Mouse (Mus musculus): ENCODE data around the gene Ocln. TPM values are rescaled to one million over a fixed set of nuclear protein-coding genes. Genes with fewer than 3 reads are reported as not detected.
"Not testable (repeated sequence)": the region's sequence is repeated elsewhere in the genome, so short reads cannot be mapped to it uniquely, and the experiment has no call there.

Ocln gene
- polyA plus RNA-seq, 1 experiment from 2014 or later, result 44.5 TPM

DNA sequence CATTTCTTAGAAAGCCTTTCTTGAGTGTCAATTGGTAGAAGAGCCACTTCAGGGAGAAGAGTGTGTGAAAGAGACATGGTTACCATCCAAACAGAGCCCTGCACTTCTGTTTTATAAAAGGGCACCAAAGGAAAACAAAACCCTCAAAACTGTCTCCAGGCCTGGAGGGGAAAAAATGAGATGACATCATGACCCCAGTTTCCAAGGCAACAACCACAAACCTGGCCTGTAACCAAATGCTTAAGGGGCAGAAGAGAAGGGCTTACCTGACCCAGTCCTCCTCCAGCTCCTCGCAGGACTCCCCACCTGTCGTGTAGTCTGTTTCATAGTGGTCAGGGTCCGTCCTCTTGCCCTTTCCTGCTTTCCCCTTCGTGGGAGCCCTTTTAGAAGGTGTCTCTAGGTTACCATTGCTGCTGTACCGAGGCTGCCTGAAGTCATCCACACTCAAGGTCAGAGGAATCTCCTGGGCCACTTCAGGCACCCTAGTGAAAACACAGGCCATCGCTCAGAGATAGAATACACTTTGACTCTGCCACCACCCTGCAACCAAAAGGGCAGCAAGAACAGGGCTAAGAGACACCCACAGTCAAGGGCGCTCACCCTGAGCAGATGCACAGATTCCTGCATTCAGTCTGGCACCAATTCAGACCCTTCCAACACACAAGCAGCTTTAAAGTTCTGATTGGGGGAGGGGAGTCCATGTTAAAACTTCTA lies 41.2 kb downstream of the Ocln start:
- ATAC-seq, result no peak
- Histone ChIP-seq H3K4me3 (ENCODE audit: low read depth, low read length) (no peak overlapping the region), H3K36me3 (ENCODE audit: control insufficient read depth, insufficient read depth) (peaks cover 8% of the 10 kb centered on the region; the same call in 1 of the 2 replicates), H3K9ac (ENCODE audit: low read depth, low read length) (no peak overlapping the region), H3K9me3 (ENCODE audit: control insufficient read depth) (no peaks in the 10 kb centered on the region), H3K4me1 (replicated peaks; ENCODE audit: control insufficient read depth, insufficient read depth, low read length) (0 out of 2 replicates have a peak, but pooled peaks cover 3% of the 10 kb centered on the region), H3K4me2 (replicated peaks; ENCODE audit: low read depth) (no peak overlapping the region), H3K27me3 (replicated peaks; ENCODE audit: control insufficient read depth, insufficient read depth, low read length) (no peaks in the 10 kb centered on the region), H3K27ac (ENCODE audit: low read depth, low read length) (no peak overlapping the region)
- 76% methylated on average over 7 of the region's 7 CpGs for WGBS
- TF ChIP-seq CTCF (IDR thresholded peaks at IDR 0.05; ENCODE audit: low read depth), result no peak

DNA sequence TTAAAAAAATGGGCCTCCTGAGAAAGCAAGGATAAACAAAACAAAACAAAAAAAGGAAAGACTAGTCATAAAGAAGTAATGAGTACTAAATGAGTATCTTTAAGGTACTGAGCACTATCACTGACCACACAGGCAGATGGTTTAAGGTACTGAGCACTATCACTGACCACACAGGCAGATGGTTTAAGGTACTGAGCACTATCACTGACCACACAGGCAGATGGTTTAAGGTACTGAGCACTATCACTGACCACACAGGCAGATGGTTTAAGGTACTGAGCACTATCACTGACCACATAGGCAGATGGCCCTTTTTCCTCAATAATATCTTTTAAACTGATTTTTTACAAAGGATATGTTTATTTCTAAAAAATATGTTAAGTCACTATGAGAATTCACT lies 52.9 kb downstream of the Ocln start:
- not testable (repeated sequence) for H3K9ac ChIP-seq (ENCODE audit: low read depth, low read length); ATAC-seq; H3K36me3 ChIP-seq (ENCODE audit: control insufficient read depth, insufficient read depth); H3K4me2 ChIP-seq (replicated peaks; ENCODE audit: low read depth); H3K9me3 ChIP-seq (ENCODE audit: control insufficient read depth); H3K4me3 ChIP-seq (ENCODE audit: low read depth, low read length); H3K27ac ChIP-seq (ENCODE audit: low read depth, low read length); H3K27me3 ChIP-seq (replicated peaks; ENCODE audit: control insufficient read depth, insufficient read depth, low read length); H3K4me1 ChIP-seq (replicated peaks; ENCODE audit: control insufficient read depth, insufficient read depth, low read length)

DNA sequence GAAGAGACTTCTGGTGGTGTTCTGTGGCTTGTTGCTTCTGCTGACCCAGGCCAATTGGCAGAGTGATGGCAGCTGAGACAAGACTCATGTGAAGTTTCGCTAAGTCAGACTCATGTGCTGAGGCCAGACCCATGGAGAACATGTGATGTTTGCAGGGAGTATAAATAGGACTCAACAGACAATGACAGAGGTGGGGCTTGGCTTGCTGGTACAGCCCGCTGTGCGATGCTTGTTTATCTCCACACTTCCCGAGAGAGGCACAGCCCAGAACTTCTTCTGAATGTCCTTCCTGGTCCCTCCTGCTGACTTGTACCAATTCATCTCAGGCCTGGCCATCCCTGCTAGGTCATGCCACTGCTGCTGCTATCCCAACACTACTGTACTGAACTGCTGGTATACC lies 57.2 kb downstream of the Ocln start:
- Histone ChIP-seq H3K27me3 (replicated peaks; ENCODE audit: control insufficient read depth, insufficient read depth, low read length) (no peaks in the 10 kb centered on the region), H3K9me3 (ENCODE audit: control insufficient read depth) (no peaks in the 10 kb centered on the region), H3K4me1 (replicated peaks; ENCODE audit: control insufficient read depth, insufficient read depth, low read length) (no peaks in the 10 kb centered on the region; the same call in 1 of the 2 replicates), H3K27ac (ENCODE audit: low read depth, low read length) (no peak overlapping the region), H3K4me2 (replicated peaks; ENCODE audit: low read depth) (no peak overlapping the region), H3K4me3 (ENCODE audit: low read depth, low read length) (no peak overlapping the region), H3K36me3 (ENCODE audit: control insufficient read depth, insufficient read depth) (peaks cover 3% of the 10 kb centered on the region; the same call in 1 of the 2 replicates), H3K9ac (ENCODE audit: low read depth, low read length) (no peak overlapping the region)
- WGBS, result 59% methylated on average over 4 of the region's 4 CpGs
- no peak for TF ChIP-seq CTCF (IDR thresholded peaks at IDR 0.05; ENCODE audit: low read depth)
- peak; percentile 27; the same call in 1 of the 2 replicates for ATAC-seq

DNA sequence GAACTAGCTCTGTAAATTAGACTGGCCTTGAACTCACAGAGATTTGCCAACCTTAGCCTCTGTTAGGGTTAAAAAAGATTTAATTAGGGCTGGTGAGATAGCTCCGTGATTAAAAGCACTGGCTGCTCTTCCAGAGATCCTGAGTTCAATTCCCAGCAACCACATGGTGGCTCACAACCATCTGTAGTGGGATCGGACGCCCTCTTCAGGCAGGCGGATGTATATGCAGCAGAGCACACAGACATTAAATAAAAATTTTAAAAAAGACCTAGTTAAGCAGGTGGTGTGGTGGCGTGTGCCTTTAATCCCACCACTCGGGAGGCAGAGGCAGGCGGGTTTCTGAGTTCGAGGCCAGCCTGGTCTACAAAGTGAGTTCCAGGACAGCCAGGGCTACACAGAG lies 58.1 kb downstream of the Ocln start:
- H3K4me2 ChIP-seq (replicated peaks; ENCODE audit: low read depth); H3K36me3 ChIP-seq (ENCODE audit: control insufficient read depth, insufficient read depth); H3K27me3 ChIP-seq (replicated peaks; ENCODE audit: control insufficient read depth, insufficient read depth, low read length); H3K27ac ChIP-seq (ENCODE audit: low read depth, low read length); H3K9ac ChIP-seq (ENCODE audit: low read depth, low read length); ATAC-seq; H3K4me1 ChIP-seq (replicated peaks; ENCODE audit: control insufficient read depth, insufficient read depth, low read length); H3K4me3 ChIP-seq (ENCODE audit: low read depth, low read length); H3K9me3 ChIP-seq (ENCODE audit: control insufficient read depth): not testable (repeated sequence)
- WGBS, result 73% methylated on average over 8 of the region's 8 CpGs
- TF ChIP-seq CTCF (IDR thresholded peaks at IDR 0.05; ENCODE audit: low read depth), result peak; percentile 47

DNA sequence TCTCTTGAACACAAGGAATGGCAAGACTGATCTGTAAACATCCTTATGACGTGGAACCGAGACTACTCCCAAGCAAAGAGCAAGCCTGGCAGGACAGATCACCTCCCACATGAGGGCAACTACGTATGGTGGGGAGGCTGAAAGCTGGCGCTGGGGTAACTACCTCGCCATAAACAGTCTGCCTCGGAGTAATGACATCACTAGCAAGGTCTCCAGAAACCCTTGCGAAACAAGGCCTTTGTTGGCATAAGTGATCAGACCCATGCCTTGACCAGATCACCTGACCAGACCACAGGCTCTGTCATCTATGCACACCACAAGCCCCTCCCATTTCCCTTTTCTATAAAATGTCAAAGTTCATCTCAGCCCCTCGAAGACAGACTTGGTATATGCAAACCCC lies 59.2 kb downstream of the Ocln start:
- Histone ChIP-seq H3K27ac (ENCODE audit: low read depth, low read length) (no peak overlapping the region), H3K9me3 (ENCODE audit: control insufficient read depth) (no peaks in the 10 kb centered on the region), H3K4me3 (ENCODE audit: low read depth, low read length) (no peak overlapping the region), H3K36me3 (ENCODE audit: control insufficient read depth, insufficient read depth) (peaks cover 5% of the 10 kb centered on the region), H3K9ac (ENCODE audit: low read depth, low read length) (no peak overlapping the region), H3K4me2 (replicated peaks; ENCODE audit: low read depth) (peak overlapping the region; percentile 72; the same call in 1 of the 2 replicates), H3K4me1 (replicated peaks; ENCODE audit: control insufficient read depth, insufficient read depth, low read length) (no peaks in the 10 kb centered on the region; the same call in 1 of the 2 replicates), H3K27me3 (replicated peaks; ENCODE audit: control insufficient read depth, insufficient read depth, low read length) (no peaks in the 10 kb centered on the region)
- ATAC-seq, result peak; percentile 80
- no peak for TF ChIP-seq CTCF (IDR thresholded peaks at IDR 0.05; ENCODE audit: low read depth)
- WGBS, result 32% methylated on average over 8 of the region's 8 CpGs

DNA sequence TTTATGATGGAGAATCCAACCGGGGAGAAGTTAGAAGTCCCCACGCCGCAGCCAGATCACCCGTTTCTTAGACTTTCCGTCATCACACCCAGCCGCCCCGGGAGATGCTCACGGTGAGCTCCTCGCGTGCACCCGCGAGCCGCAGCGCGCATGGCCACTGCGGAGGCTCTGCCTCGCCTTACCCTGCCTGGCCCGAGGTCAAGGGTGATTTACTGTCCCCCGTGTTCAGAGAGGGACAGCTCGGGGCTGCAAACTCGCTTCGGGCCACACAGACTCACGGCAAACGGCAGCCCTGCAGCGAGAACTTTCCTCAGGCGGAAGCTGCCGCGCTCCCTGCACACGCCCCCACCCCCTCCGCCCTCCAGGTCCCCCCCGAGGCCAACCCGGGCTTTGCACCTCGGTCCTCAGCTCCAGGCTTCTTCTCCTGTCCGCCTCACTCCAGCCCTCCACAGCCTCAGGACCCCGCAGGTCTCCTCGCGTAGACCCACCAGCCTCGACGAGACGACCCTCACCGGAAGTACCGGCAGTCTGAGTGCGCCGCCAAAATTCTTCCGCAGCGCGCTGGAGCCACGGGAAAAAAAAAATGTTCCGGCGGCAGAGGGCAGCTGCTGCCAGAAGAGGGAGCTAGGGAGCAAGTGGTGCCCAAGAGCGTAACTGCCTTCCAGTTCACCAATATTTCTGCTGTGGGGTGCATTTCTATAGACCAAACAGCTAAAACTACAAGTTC lies 60.3 kb downstream of the Ocln start, which contains the start of gene Gtf2h2:
Gtf2h2 (minus strand) TSS at position 519 of the 727 bp plus-strand sequence.
- peak; percentile 59 for ATAC-seq
- under 1% methylated on average over 49 of the region's 51 CpGs for WGBS
- Histone ChIP-seq H3K9me3 (ENCODE audit: control insufficient read depth) (no peaks in the 10 kb centered on the region), H3K27ac (ENCODE audit: low read depth, low read length) (peak within 1 kb of the TSS; percentile 61), H3K4me3 (ENCODE audit: low read depth, low read length) (peak within 1 kb of the TSS; percentile 63), H3K4me2 (replicated peaks; ENCODE audit: low read depth) (peak within 1 kb of the TSS; percentile 72), H3K36me3 (ENCODE audit: control insufficient read depth, insufficient read depth) (peaks cover 13% of the 10 kb centered on the region), H3K27me3 (replicated peaks; ENCODE audit: control insufficient read depth, insufficient read depth, low read length) (no peaks in the 10 kb centered on the region), H3K4me1 (replicated peaks; ENCODE audit: control insufficient read depth, insufficient read depth, low read length) (no peaks in the 10 kb centered on the region; the same call in 1 of the 2 replicates), H3K9ac (ENCODE audit: low read depth, low read length) (peak within 1 kb of the TSS; percentile 60)
- TF ChIP-seq CTCF (IDR thresholded peaks at IDR 0.05; ENCODE audit: low read depth), result peak; percentile 99

Data from intestine, postnatal 0 days (tissue).